Mouse (Mus musculus): Measurements from ENCODE around the gene Rrnad1. TPM values are rescaled to one million over a fixed set of nuclear protein-coding genes. Genes with fewer than 3 reads are reported as not detected.

Gene Rrnad1
- polyA plus RNA-seq, 1 experiment from 2014 or later, result 22.4 TPM

- Histone ChIP-seq H3K4me3 (replicated peaks) (peak overlapping the region; percentile 53), H3K9ac (no peak overlapping the region), H3K9me3 (replicated peaks) (no peaks in the 10 kb centered on the region), H3K4me1 (peaks cover 49% of the 10 kb centered on the region), H3K27ac (replicated peaks) (peak overlapping the region; percentile 51; the same call in 1 of the 2 replicates), H3K4me2 (replicated peaks) (peak overlapping the region; percentile 94), H3K36me3 (0 out of 2 replicates have a peak, but pooled peaks cover under 1% of the 10 kb centered on the region), H3K27me3 (peaks cover 21% of the 10 kb centered on the region)
- WGBS, result under 1% methylated on average over 21 of the region's 21 CpGs
- no peak; the same call in 1 of the 2 replicates for ATAC-seq (ENCODE audit: insufficient number of reproducible peaks, low FRiP score, low TSS enrichment, low read depth)
Measured at GRCm38 (mm10) chr3:87970184-87970938, 39.8 kb upstream of the Rrnad1 start.

- WGBS, result under 1% methylated on average over 27 of the region's 27 CpGs
- no peaks in the 10 kb centered on the region for H3K9me3 ChIP-seq (replicated peaks)
- no peaks in the 10 kb centered on the region for H3K36me3 ChIP-seq
- H3K27ac ChIP-seq (replicated peaks), result peak overlapping the region; percentile 97
- H3K4me2 ChIP-seq (replicated peaks), result peak overlapping the region; percentile 80
- H3K27me3 ChIP-seq, result no peaks in the 10 kb centered on the region
- H3K4me1 ChIP-seq, result peaks cover 33% of the 10 kb centered on the region
- H3K4me3 ChIP-seq (replicated peaks), result peak overlapping the region; percentile 45
- ATAC-seq (ENCODE audit: insufficient number of reproducible peaks, low FRiP score, low TSS enrichment, low read depth), result peak; percentile 97
- peak overlapping the region; percentile 28; the same call in 1 of the 2 replicates for H3K9ac ChIP-seq
Measured at GRCm38 (mm10) chr3:87960586-87961191, 30.2 kb upstream of the Rrnad1 start.

- peak overlapping the region; percentile 97 for H3K27ac ChIP-seq (replicated peaks)
- peak; percentile 0; the same call in 1 of the 2 replicates for ATAC-seq (ENCODE audit: insufficient number of reproducible peaks, low FRiP score, low TSS enrichment, low read depth)
- H3K4me3 ChIP-seq (replicated peaks), result peak overlapping the region; percentile 45
- WGBS, result 7% methylated on average over 10 of the region's 10 CpGs
- no peaks in the 10 kb centered on the region for H3K9me3 ChIP-seq (replicated peaks)
- no peaks in the 10 kb centered on the region for H3K27me3 ChIP-seq
- H3K4me2 ChIP-seq (replicated peaks), result peak overlapping the region; percentile 80
- H3K9ac ChIP-seq, result peak overlapping the region; percentile 28
- no peaks in the 10 kb centered on the region for H3K36me3 ChIP-seq
- peaks cover 33% of the 10 kb centered on the region for H3K4me1 ChIP-seq
Measured at GRCm38 (mm10) chr3:87960191-87960585, 29.7 kb upstream of the Rrnad1 start.

- Histone ChIP-seq H3K9ac (no peak overlapping the region), H3K4me2 (replicated peaks) (no peak overlapping the region), H3K27me3 (no peaks in the 10 kb centered on the region), H3K36me3 (no peaks in the 10 kb centered on the region), H3K9me3 (replicated peaks) (no peaks in the 10 kb centered on the region), H3K4me1 (peaks cover 33% of the 10 kb centered on the region), H3K27ac (replicated peaks) (peak overlapping the region; percentile 97), H3K4me3 (replicated peaks) (no peak overlapping the region)
- ATAC-seq (ENCODE audit: insufficient number of reproducible peaks, low FRiP score, low TSS enrichment, low read depth), result no peak
- 66% methylated on average over 7 of the region's 7 CpGs for WGBS
Measured at GRCm38 (mm10) chr3:87959371-87959770, 28.9 kb upstream of the Rrnad1 start.

GRCm38 (mm10) chr3:87958967-87959366, 28.4 kb upstream of the Rrnad1 start:
- H3K27me3 ChIP-seq, result no peaks in the 10 kb centered on the region
- no peak overlapping the region for H3K4me3 ChIP-seq (replicated peaks)
- WGBS, result 38% methylated on average over 1 of the region's 1 CpGs
- no peak overlapping the region for H3K9ac ChIP-seq
- H3K9me3 ChIP-seq (replicated peaks), result no peaks in the 10 kb centered on the region
- peaks cover 33% of the 10 kb centered on the region for H3K4me1 ChIP-seq
- peak overlapping the region; percentile 97 for H3K27ac ChIP-seq (replicated peaks)
- ATAC-seq (ENCODE audit: insufficient number of reproducible peaks, low FRiP score, low TSS enrichment, low read depth), result no peak
- no peaks in the 10 kb centered on the region for H3K36me3 ChIP-seq
- H3K4me2 ChIP-seq (replicated peaks), result no peak overlapping the region

GRCm38 (mm10) chr3:87958476-87958875, 28.0 kb upstream of the Rrnad1 start:
- H3K9me3 ChIP-seq (replicated peaks), result no peaks in the 10 kb centered on the region
- no peak overlapping the region for H3K4me2 ChIP-seq (replicated peaks)
- 13% methylated on average over 4 of the region's 4 CpGs for WGBS
- H3K4me1 ChIP-seq, result peaks cover 33% of the 10 kb centered on the region
- H3K36me3 ChIP-seq, result peaks cover 3% of the 10 kb centered on the region; the same call in 1 of the 2 replicates
- H3K4me3 ChIP-seq (replicated peaks), result no peak overlapping the region
- no peak overlapping the region for H3K9ac ChIP-seq
- no peak for ATAC-seq (ENCODE audit: insufficient number of reproducible peaks, low FRiP score, low TSS enrichment, low read depth)
- H3K27ac ChIP-seq (replicated peaks), result peak overlapping the region; percentile 97
- no peaks in the 10 kb centered on the region for H3K27me3 ChIP-seq

GRCm38 (mm10) chr3:87958056-87958455, 27.5 kb upstream of the Rrnad1 start:
- H3K4me2 ChIP-seq (replicated peaks), result no peak overlapping the region
- ATAC-seq (ENCODE audit: insufficient number of reproducible peaks, low FRiP score, low TSS enrichment, low read depth), result no peak
- no peak overlapping the region for H3K27ac ChIP-seq (replicated peaks)

GRCm38 (mm10) chr3:87952440-87952839, 21.9 kb upstream of the Rrnad1 start:
- Histone ChIP-seq H3K9ac (no peak overlapping the region), H3K4me3 (replicated peaks) (peak overlapping the region; percentile 30), H3K36me3 (peaks cover 11% of the 10 kb centered on the region), H3K9me3 (replicated peaks) (no peaks in the 10 kb centered on the region), H3K27ac (replicated peaks) (peak overlapping the region; percentile 85), H3K27me3 (no peaks in the 10 kb centered on the region), H3K4me2 (replicated peaks) (peak overlapping the region; percentile 72), H3K4me1 (peaks cover 57% of the 10 kb centered on the region)
- peak; percentile 75 for ATAC-seq (ENCODE audit: insufficient number of reproducible peaks, low FRiP score, low TSS enrichment, low read depth)
- 7% methylated on average over 5 of the region's 5 CpGs for WGBS

More at GRCm38 (mm10) chr3:87958056-87958455, 27.5 kb upstream of the Rrnad1 start:
- Histone ChIP-seq H3K27me3 (no peaks in the 10 kb centered on the region), H3K36me3 (peaks cover 7% of the 10 kb centered on the region), H3K4me1 (peaks cover 36% of the 10 kb centered on the region), H3K9me3 (replicated peaks) (no peaks in the 10 kb centered on the region), H3K4me3 (replicated peaks) (no peak overlapping the region), H3K9ac (no peak overlapping the region)
- 35% methylated on average over 1 of the region's 1 CpGs for WGBS

- ATAC-seq (ENCODE audit: insufficient number of reproducible peaks, low FRiP score, low TSS enrichment, low read depth), result no peak; the same call in 1 of the 2 replicates
- WGBS, result 19% methylated on average over 12 of the region's 12 CpGs
- Histone ChIP-seq H3K36me3 (peaks cover 11% of the 10 kb centered on the region), H3K27ac (replicated peaks) (peak overlapping the region; percentile 85), H3K9me3 (replicated peaks) (no peaks in the 10 kb centered on the region), H3K27me3 (no peaks in the 10 kb centered on the region), H3K9ac (no peak overlapping the region), H3K4me1 (peaks cover 62% of the 10 kb centered on the region), H3K4me3 (replicated peaks) (peak overlapping the region; percentile 30), H3K4me2 (replicated peaks) (peak overlapping the region; percentile 72)
Measured at GRCm38 (mm10) chr3:87951946-87952345, 21.4 kb upstream of the Rrnad1 start.

GRCm38 (mm10) chr3:87949955-87950515, 19.5 kb upstream of the Rrnad1 start:
- Histone ChIP-seq H3K9ac (peak overlapping the region; percentile 28; the same call in 1 of the 2 replicates), H3K27ac (replicated peaks) (peak overlapping the region; percentile 91), H3K4me2 (replicated peaks) (peak overlapping the region; percentile 72), H3K4me3 (replicated peaks) (peak overlapping the region; percentile 47), H3K9me3 (replicated peaks) (no peaks in the 10 kb centered on the region), H3K4me1 (peaks cover 81% of the 10 kb centered on the region), H3K27me3 (no peaks in the 10 kb centered on the region), H3K36me3 (peaks cover 11% of the 10 kb centered on the region)
- 0 out of 2 replicates have a peak, but pooled peaks have one; percentile 6 for ATAC-seq (ENCODE audit: insufficient number of reproducible peaks, low FRiP score, low TSS enrichment, low read depth)
- 6% methylated on average over 13 of the region's 13 CpGs for WGBS

All from embryonic facial prominence, embryonic 15.5 days (tissue).